Mouse (Mus musculus): Measurements from ENCODE around the gene Limch1. TPM values are rescaled to one million over a fixed set of nuclear protein-coding genes. Genes with fewer than 3 reads are reported as not detected.

The Limch1 gene
- polyA plus RNA-seq, 1 experiment from 2014 or later: 81.0 TPM

DNA sequence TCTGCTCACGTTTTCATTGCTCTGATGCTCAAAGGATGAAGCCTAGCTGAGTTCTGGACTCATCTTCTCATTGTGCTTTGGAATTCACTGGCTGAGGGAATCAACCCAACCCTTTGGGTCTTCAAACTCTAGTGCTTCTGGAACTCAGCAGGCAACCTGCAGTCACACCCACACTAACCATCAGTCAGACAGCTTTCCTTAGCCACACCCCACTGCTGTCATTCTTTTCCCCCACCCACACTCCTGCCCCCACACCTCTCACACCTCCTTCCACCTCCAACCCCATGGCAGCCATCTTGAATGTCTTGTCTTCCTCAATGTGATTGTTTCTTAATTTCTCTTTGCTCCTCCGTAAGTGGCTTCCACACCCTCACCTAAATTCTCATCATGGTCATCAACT lies 360.6 kb downstream of the Limch1 start:
- no peaks in the 10 kb centered on the region for H3K36me3 ChIP-seq (ENCODE audit: control insufficient read depth, insufficient read depth)
- no peak overlapping the region for H3K9ac ChIP-seq (replicated peaks; ENCODE audit: low read depth, low read length)
- no peaks in the 10 kb centered on the region for H3K9me3 ChIP-seq (ENCODE audit: control insufficient read depth, low read length)
- ATAC-seq: no peak
- no peak overlapping the region for H3K4me3 ChIP-seq (replicated peaks; ENCODE audit: low read length)
- WGBS: 90% methylated on average over 2 of the region's 2 CpGs
- no peak overlapping the region for H3K27ac ChIP-seq (ENCODE audit: low read length)
- peaks cover 40% of the 10 kb centered on the region for H3K27me3 ChIP-seq (replicated peaks; ENCODE audit: control insufficient read depth, insufficient read depth, low read length)
- H3K4me1 ChIP-seq (replicated peaks; ENCODE audit: control insufficient read depth, insufficient read depth, low read length): no peaks in the 10 kb centered on the region
- no peak overlapping the region for H3K4me2 ChIP-seq (ENCODE audit: low read length)

Small RNAs within 50 kb of the gene (microRNA-seq; reads per million reads assigned to microRNA genes)
- gene Gm23841: not detected

Other genes starting within 250 kb of the Limch1 start
- gene Apbb2, start 127.0 kb upstream of the Limch1 start, polyA plus RNA-seq (2015; fragmentation: Nextera tagmentation; extraction: Ambion mirVana): 92.2 and 99.1 TPM in 2 replicates
- gene Uchl1, start 69.7 kb upstream of the Limch1 start, polyA plus RNA-seq (2015; fragmentation: Nextera tagmentation; extraction: Ambion mirVana): 1,188 and 1,480 TPM in 2 replicates

Measured in forebrain, embryonic 16.5 days (tissue).